Mouse (Mus musculus): ENCODE measurements around the gene Chaf1a. TPM values are rescaled to one million over a fixed set of nuclear protein-coding genes. Genes with fewer than 3 reads are reported as not detected.

Chaf1a gene
- 1.6 TPM for polyA plus RNA-seq (2014; fragmentation: Illumina TruSeq; extraction: RNeasy Lipid Tissue Mini Kit (QIAGEN cat#74804))

DNA sequence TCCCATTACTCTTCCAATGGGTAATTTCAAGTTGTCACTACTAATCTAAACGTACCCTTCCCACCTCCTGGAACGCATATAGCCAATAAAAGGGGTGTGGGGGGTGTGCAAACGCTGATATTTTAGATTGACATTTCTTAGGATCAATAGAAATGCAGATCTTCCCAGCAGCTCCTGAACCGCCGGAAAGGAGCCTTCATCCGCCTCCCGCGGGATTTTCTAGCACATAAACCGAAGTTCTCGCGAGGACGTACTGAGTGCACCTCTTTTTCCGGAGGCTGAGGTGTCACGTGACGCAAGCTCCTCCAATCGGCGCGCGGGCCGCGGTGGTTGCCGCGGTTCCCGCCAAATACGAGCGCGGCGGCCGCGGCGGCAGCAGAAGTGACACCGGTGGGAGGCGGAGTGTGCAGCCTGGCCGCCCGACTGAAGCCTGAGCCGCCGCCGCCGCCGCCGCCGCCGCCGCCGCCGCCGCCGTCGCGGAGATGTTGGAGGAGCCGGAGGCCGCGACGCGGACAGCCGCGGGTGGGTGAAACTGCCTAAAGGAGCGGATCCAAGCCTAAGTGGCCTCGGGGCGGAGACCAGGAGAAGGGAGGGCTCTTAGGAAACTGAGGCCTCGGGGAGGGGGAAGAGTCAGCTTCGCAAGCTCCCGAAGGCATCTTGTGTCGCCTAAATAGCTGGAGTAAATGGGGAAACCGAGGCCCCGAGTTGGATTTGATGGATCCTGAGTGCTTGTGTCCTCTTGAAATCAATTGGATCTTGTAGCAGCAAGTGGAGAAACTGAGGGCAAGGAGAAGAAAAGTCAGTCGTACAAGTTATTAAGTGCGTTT, at the start of gene Chaf1a:
Gene Chaf1a, plus strand, starts transcription at position 410 of the 827 bp plus-strand sequence.

DNA sequence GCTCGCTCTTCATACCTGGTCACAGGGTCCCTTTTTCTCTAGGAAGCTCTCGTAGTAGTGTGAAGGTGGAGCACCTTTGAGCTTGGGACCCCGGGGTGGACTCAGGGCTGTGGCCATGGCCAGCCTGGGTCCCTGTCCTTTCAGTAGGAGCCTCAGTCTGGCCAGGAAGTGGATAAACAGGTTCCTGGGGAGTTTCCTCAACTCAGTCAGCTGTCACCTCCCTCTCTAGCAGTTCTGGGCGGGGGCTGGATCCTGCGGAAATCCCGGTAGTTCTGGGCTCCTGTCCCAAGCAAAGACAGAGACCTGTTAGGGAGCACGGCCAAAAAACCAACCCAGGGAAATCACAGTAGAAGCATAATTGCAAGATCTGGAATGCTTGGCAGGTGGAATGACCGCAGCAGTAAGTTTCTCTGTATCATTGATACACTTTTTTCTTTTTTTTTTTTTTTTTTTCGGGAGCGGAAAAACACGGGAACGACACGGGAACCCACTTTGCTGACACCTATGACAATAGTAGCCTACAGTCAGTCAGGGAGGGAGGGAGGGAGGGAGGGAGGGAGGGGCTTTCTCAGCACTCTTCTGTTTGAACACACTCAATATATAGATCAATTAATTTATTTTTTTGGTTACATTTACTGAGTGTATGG, 34.7 kb upstream of the Chaf1a start, which contains the start of the genes Stap2 and Mpnd:
Gene Stap2, minus strand, starts transcription at position 170 of the 647 bp plus-strand sequence.
Gene Mpnd, plus strand, starts transcription at position 297 of the 647 bp plus-strand sequence.

DNA sequence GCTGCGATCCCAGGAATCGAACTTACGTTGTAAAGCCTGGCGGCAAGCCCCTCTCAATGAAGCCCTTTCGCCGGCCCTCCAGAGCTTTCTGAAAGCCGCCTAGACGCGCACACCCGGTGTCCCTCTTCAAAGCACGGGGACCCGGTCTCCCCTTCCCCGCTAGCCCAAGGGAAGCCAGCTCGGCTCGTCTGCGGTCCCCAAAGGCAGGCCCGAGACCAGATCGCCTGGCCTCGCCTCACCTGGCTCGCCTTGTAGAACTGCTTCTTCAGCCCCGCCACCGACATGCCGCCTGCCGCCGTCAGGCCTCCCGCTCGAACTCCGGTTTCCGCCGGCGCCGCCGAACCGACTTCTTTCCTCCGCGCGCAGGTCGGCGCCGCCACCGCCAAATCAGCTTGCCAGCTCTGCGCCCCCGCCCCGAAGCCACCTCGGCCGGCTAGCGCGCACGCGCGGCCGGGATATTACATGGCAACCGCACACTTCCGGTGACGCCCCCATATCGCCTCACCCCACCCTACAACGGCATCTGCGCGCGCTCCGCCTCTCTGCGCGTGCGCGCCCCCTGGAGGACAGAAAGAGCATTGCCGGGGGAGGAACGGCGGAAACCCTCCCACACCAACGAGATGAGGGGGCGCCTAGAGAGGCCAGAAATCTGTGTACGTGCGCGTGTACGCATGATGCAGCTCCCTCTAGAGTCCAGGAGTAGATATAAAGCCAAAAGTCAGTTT, 3.9 kb upstream of the Chaf1a start, which contains the start of gene Sh3gl1:
Gene Sh3gl1, minus strand, starts transcription at position 460 of the 725 bp plus-strand sequence.

DNA sequence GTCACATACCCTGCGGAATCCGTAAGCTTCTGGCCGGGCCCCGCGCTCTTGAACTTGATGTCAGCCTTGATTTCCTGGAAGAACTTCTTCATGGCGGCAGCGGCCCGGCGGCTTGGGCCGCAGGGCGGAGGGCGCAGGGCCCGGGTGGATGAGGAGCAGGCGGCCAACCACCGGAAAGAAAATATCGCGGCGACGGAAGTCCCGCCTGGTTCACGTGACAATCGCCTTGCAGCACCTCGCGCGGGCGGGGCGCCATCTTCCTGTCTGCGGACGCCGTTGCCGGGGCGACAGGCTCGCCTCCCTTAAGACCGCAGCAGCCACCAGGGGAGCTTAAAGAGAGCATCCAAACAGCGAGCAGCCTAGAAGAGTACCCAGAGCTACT, 34.6 kb downstream of the Chaf1a start, which contains the start of gene Ubxn6:
Gene Ubxn6, minus strand, starts transcription at position 202 of the 382 bp plus-strand sequence.

DNA sequence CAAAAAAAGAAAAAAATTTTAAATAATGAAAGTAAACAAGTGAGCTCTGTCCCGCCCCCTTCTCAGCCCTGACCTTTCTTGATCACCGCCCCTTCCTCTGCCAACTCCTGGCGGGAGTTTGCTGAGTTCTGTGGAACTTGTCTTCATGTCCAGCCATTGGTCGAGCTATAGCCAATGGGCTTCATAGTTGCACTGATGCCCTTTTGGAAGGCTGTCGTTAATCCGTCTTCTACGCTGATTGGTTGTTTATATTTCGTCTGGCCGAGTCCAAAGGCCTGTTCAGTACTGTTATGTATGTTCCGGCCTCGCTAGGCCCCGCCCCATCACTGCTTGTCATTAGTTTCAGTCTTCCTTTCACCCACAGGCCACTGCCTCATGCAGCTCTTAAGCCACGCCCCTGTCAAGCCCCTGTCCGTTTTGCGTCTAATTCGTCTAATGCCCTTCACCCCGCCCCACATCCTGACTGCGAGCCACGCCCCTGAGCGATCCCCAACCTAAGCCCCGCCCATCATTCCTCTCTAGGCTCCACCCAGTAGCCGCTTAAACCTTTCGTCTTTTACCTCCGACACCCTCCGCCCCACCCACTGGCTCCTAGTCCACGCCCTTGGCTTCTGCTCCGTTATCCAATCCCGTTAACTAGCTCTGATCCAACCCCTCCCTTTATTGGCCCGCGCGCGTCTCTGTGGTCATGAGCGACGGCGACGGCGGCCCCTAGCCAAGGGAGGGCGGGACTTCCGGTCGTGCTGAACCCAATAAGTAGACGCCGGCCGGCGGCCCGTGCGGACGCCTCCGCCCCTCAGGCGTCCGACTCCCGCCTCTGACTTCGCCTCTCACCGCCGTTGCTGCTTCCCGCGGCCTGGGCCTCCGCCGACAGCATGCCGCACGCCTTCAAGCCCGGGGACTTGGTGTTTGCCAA, 38.9 kb downstream of the Chaf1a start, which contains the start of gene Hdgfl2:
Gene Hdgfl2, plus strand, starts transcription at position 755 of the 916 bp plus-strand sequence.

DNA sequence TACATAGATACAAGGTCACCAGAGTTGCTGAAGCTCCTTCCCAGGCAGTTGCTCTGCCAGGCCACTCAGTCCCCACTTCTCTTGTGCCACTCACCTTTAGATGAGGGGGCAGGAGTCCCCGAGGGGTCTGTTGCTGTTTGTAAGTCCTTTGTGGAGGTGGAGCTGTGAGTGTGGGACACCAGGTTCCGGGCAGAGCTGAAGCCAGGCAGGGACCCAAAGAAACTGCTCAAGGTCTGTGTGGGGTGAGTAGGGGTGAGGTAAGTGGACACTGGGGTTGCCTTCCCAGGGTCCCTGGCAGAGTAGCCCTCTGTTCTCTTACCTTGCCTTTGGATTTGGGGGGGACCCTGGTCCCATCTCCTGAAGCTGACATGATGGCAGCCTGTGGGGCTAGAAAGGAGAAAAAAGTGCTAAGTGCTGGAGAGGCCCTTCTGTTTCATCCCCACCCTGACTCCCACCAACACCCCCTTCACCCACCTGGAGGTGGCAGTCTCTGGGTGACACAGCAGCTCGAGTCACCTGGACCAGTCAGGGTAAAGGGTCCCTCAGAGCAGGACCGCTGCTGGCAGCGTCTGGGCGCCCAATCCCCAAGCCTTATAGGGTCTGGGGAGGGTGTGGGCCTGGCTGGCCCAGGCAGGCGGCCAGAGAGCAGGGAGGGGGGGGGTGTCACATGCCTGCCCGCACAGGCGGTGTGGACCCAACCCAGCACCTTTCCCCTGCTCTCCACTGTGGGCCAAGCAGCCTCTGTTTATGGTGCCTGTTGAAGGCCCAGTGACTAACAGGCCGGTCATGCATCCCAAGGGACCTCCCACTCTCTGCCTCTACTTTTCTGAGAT, 69.2 kb downstream of the Chaf1a start, which contains the start of gene Plin4:
Gene Plin4, minus strand, starts transcription at position 585 of the 833 bp plus-strand sequence.

DNA sequence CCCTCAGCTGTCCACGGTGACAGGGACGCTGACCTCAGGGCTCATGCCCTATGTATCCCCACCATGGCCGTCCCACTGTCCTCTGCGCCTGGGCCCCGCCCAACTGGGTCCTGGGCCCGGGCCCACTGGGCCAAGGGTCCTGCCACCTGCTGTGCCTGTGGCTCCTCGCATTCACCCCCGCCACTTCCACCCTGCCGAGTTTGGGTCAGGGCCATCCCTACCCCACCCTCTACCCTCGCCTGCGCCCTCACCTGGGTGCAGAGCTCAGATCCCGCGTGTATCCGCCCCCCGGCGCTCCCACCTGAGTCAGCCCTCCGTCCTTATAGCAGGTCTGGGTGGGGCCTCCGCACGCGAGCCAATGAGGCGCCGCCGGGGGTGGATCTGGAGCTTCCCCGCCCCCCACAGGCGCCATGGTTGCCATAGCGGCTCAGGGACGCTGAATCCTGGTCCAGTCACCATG, 77.0 kb downstream of the Chaf1a start, which contains the start of gene Plin5:
Gene Plin5, minus strand, starts transcription at position 346 of the 460 bp plus-strand sequence.

DNA sequence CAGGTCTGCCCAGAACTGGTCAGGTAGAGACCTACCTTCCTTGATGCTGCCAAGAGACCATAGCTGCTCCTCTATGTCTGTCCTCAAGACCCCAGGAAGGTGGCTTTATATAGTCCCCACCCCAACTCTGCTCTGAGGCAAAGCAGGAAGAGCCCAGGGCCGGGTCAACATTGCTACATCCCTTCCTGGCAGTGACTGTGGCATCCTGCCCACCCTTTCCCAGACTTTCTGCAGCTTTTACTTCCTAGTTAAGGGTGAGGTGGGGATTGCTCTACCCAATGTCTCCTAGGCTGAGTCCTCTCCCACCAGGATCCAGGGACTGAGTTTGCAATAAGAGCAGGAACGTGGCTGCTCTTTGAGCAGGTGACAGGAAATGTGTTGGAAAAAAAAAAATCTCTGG, 81.6 kb downstream of the Chaf1a start, which contains the start of gene Lrg1:
Gene Lrg1, minus strand, starts transcription at position 176 of the 400 bp plus-strand sequence.

Other genes with a start within 250 kb of the Chaf1a start
- 29.6 TPM for gene Zfp119a, start 161.5 kb upstream of the Chaf1a start, polyA plus RNA-seq (2014; fragmentation: Illumina TruSeq; extraction: RNeasy Lipid Tissue Mini Kit (QIAGEN cat#74804))
- gene Zfp959, start 148.3 kb upstream of the Chaf1a start, polyA plus RNA-seq (2014; fragmentation: Illumina TruSeq; extraction: RNeasy Lipid Tissue Mini Kit (QIAGEN cat#74804)) = 50.6 TPM
- gene Zfp119b, start 90.9 kb upstream of the Chaf1a start, polyA plus RNA-seq (2014; fragmentation: Illumina TruSeq; extraction: RNeasy Lipid Tissue Mini Kit (QIAGEN cat#74804)) = 24.6 TPM
- gene Ebi3, start 87.8 kb upstream of the Chaf1a start, polyA plus RNA-seq (2014; fragmentation: Illumina TruSeq; extraction: RNeasy Lipid Tissue Mini Kit (QIAGEN cat#74804)) = not detected
- gene Yju2, start 81.3 kb upstream of the Chaf1a start, polyA plus RNA-seq (2014; fragmentation: Illumina TruSeq; extraction: RNeasy Lipid Tissue Mini Kit (QIAGEN cat#74804)) = 0.66 TPM
- not detected for gene Shd, start 70.0 kb upstream of the Chaf1a start, polyA plus RNA-seq (2014; fragmentation: Illumina TruSeq; extraction: RNeasy Lipid Tissue Mini Kit (QIAGEN cat#74804))
- not detected for gene Fsd1, start 53.9 kb upstream of the Chaf1a start, polyA plus RNA-seq (2014; fragmentation: Illumina TruSeq; extraction: RNeasy Lipid Tissue Mini Kit (QIAGEN cat#74804))
- gene Stap2, start 34.9 kb upstream of the Chaf1a start, polyA plus RNA-seq (2014; fragmentation: Illumina TruSeq; extraction: RNeasy Lipid Tissue Mini Kit (QIAGEN cat#74804)) = not detected
- gene Mpnd, start 34.7 kb upstream of the Chaf1a start, polyA plus RNA-seq (2014; fragmentation: Illumina TruSeq; extraction: RNeasy Lipid Tissue Mini Kit (QIAGEN cat#74804)) = not detected
- 0.14 TPM for gene Sh3gl1, start 3.8 kb upstream of the Chaf1a start, polyA plus RNA-seq (2014; fragmentation: Illumina TruSeq; extraction: RNeasy Lipid Tissue Mini Kit (QIAGEN cat#74804))
- 17.7 TPM for gene Ubxn6, start 34.6 kb downstream of the Chaf1a start, polyA plus RNA-seq (2014; fragmentation: Illumina TruSeq; extraction: RNeasy Lipid Tissue Mini Kit (QIAGEN cat#74804))
- gene Hdgfl2, start 39.2 kb downstream of the Chaf1a start, polyA plus RNA-seq (2014; fragmentation: Illumina TruSeq; extraction: RNeasy Lipid Tissue Mini Kit (QIAGEN cat#74804)) = 2.6 TPM
- gene Plin4, start 69.4 kb downstream of the Chaf1a start, polyA plus RNA-seq (2014; fragmentation: Illumina TruSeq; extraction: RNeasy Lipid Tissue Mini Kit (QIAGEN cat#74804)) = 2.3 TPM
- 0.46 TPM for gene Plin5, start 77.2 kb downstream of the Chaf1a start, polyA plus RNA-seq (2014; fragmentation: Illumina TruSeq; extraction: RNeasy Lipid Tissue Mini Kit (QIAGEN cat#74804))
- gene Lrg1, start 81.6 kb downstream of the Chaf1a start, polyA plus RNA-seq (2014; fragmentation: Illumina TruSeq; extraction: RNeasy Lipid Tissue Mini Kit (QIAGEN cat#74804)) = not detected
- gene Sema6b, start 99.9 kb downstream of the Chaf1a start, polyA plus RNA-seq (2014; fragmentation: Illumina TruSeq; extraction: RNeasy Lipid Tissue Mini Kit (QIAGEN cat#74804)) = not detected
- 0.88 TPM for gene Tnfaip8l1, start 122.0 kb downstream of the Chaf1a start, polyA plus RNA-seq (2014; fragmentation: Illumina TruSeq; extraction: RNeasy Lipid Tissue Mini Kit (QIAGEN cat#74804))
- gene Mydgf, start 143.5 kb downstream of the Chaf1a start, polyA plus RNA-seq (2014; fragmentation: Illumina TruSeq; extraction: RNeasy Lipid Tissue Mini Kit (QIAGEN cat#74804)) = 14.9 TPM
- not detected for gene Dpp9, start 178.5 kb downstream of the Chaf1a start, polyA plus RNA-seq (2014; fragmentation: Illumina TruSeq; extraction: RNeasy Lipid Tissue Mini Kit (QIAGEN cat#74804))
- gene Fem1a, start 216.4 kb downstream of the Chaf1a start, polyA plus RNA-seq (2014; fragmentation: Illumina TruSeq; extraction: RNeasy Lipid Tissue Mini Kit (QIAGEN cat#74804)) = 2.5 TPM
- 0.20 TPM for gene Ticam1, start 236.3 kb downstream of the Chaf1a start, polyA plus RNA-seq (2014; fragmentation: Illumina TruSeq; extraction: RNeasy Lipid Tissue Mini Kit (QIAGEN cat#74804))

Data from ovary, adult 10 weeks (tissue).